In the genomic region with DNA sequence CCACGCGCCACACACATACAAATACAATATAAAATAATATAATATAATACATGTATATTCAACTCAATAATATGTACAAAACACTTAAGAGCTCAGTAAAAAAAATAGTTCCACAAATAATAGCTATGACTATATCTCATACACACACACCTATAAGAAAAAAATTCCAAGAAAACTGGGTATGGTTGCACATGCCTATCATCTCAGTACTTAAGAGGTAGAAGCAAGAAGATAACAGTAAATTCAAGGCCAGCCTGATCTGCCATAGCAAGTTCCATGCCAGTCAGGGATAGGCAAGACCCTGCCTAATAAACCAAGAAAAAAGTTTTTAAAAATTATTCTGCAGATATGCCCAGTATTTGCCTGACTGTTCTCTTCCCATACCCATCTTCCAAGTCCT, we compare ENCODE assay signal across 32 mouse cellular contexts. TPM values are rescaled to one million over a fixed set of nuclear protein-coding genes. Genes with fewer than 3 reads are reported as not detected.
"Had no signal": no experiment of that assay in that cellular context is flagged by ENCODE, and none has a peak within 500 bp of the region (broad histone marks: within the 10 kb centered on the region; RNA-seq: fewer than 3 reads in every experiment).

No protein-coding gene starts in this region.

- H3K9me3 ChIP-seq: heart, embryonic 13.5 days; heart, embryonic 15.5 days; hindbrain, embryonic 13.5 days; hindbrain, embryonic 15.5 days; kidney, embryonic 15.5 days; limb, embryonic 13.5 days; limb, embryonic 15.5 days; liver, embryonic 15.5 days had no signal

- DNase-seq: gastrocnemius, postnatal 14 days; gastrocnemius, postnatal 36 days; heart, adult 2 months; heart, postnatal 14 days; heart, postnatal 36 days; kidney, adult 11 months; kidney, adult 2 months; kidney, adult 9 months; kidney, postnatal 14 days; kidney, postnatal 36 days; left cerebral cortex, postnatal 4 days; lung, adult 18-20 months had no signal

- H3K27ac ChIP-seq: heart, adult 2 months; heart, embryonic 13.5 days; heart, embryonic 15.5 days; hindbrain, embryonic 13.5 days; hindbrain, embryonic 15.5 days; hindbrain, postnatal 0 days; kidney, embryonic 15.5 days; kidney, postnatal 0 days; limb, embryonic 13.5 days; limb, embryonic 15.5 days; liver, embryonic 15.5 days had no signal

- H3K36me3 ChIP-seq: heart, embryonic 13.5 days; heart, embryonic 15.5 days; hindbrain, embryonic 13.5 days; hindbrain, embryonic 15.5 days; kidney, embryonic 15.5 days; limb, embryonic 15.5 days; liver, embryonic 15.5 days had no signal

- ATAC-seq: hindbrain, postnatal 0 days; intestine, embryonic 16.5 days had no signal

- H3K4me3 ChIP-seq: heart, adult 2 months; heart, embryonic 13.5 days; heart, embryonic 15.5 days; hindbrain, embryonic 13.5 days; hindbrain, embryonic 15.5 days; kidney, embryonic 15.5 days; limb, embryonic 13.5 days; limb, embryonic 15.5 days; liver, embryonic 15.5 days had no signal

- H3K9ac ChIP-seq: heart, embryonic 13.5 days; heart, embryonic 15.5 days; hindbrain, embryonic 13.5 days; hindbrain, embryonic 15.5 days; kidney, embryonic 15.5 days; limb, embryonic 13.5 days; limb, embryonic 15.5 days; liver, embryonic 15.5 days had no signal

- H3K4me2 ChIP-seq: heart, embryonic 11.5 days; heart, embryonic 13.5 days; heart, embryonic 15.5 days; hindbrain, embryonic 13.5 days; hindbrain, embryonic 15.5 days; kidney, embryonic 15.5 days; limb, embryonic 13.5 days; limb, embryonic 15.5 days; liver, embryonic 15.5 days had no signal

- H3K27me3 ChIP-seq: heart, embryonic 13.5 days; heart, embryonic 15.5 days; hindbrain, embryonic 13.5 days; hindbrain, embryonic 15.5 days; kidney, embryonic 15.5 days; limb, embryonic 13.5 days; limb, embryonic 15.5 days; liver, embryonic 15.5 days had no signal

RNA-seq across cellular contexts. Expression of a gene that starts 41.3 kb away (rescaled TPM):
- total RNA-seq: hematopoietic stem cell, adult 5-6 weeks; hindbrain, postnatal 0 days; layer of hippocampus, adult 18-20 months; layer of hippocampus, postnatal 25 days; left cerebral cortex, adult 18-20 months; left cerebral cortex, postnatal 10 days; left cerebral cortex, postnatal 25 days; left cerebral cortex, postnatal 4 days had no signal
- polyA plus RNA-seq: hindbrain, embryonic 11.5 days; hindbrain, embryonic 15.5 days; hindbrain, postnatal 0 days; intestine, embryonic 14.5 days had no signal

RNA-seq across cellular contexts. Expression of a gene that starts 53.1 kb away (rescaled TPM):
- total RNA-seq: hematopoietic stem cell, adult 5-6 weeks had no signal
